ENCODE assay signal across 25 mouse cellular contexts in genomic region chr8:126860630-126861029, GRCm38 (mm10).
"Had no signal": no experiment of that assay in that cellular context is flagged by ENCODE, and none has a peak within 500 bp of the region (broad histone marks: within the 10 kb centered on the region; RNA-seq: fewer than 3 reads in every experiment).

No protein-coding gene starts in this region.

- H3K9ac ChIP-seq: heart, embryonic 13.5 days; heart, embryonic 15.5 days; hindbrain, embryonic 13.5 days; hindbrain, embryonic 15.5 days; kidney, embryonic 15.5 days; limb, embryonic 12.5 days; liver, embryonic 13.5 days; liver, embryonic 15.5 days had no signal

- H3K4me3 ChIP-seq: heart, adult 2 months; heart, embryonic 13.5 days; heart, embryonic 15.5 days; hindbrain, embryonic 13.5 days; hindbrain, embryonic 15.5 days; kidney, embryonic 15.5 days; limb, embryonic 10.5 days; limb, embryonic 12.5 days; liver, embryonic 13.5 days; liver, embryonic 15.5 days had no signal

- DNase-seq: gastrocnemius, postnatal 14 days; gastrocnemius, postnatal 36 days; heart, adult 11 months; heart, adult 2 months; heart, postnatal 14 days; heart, postnatal 36 days; kidney, adult 11 months; kidney, adult 2 months; kidney, adult 9 months; kidney, postnatal 14 days; kidney, postnatal 36 days; layer of hippocampus, adult 9-11 months; layer of hippocampus, postnatal 36 days; liver; liver, embryonic 13.5 days had no signal

- H3K36me3 ChIP-seq: heart, embryonic 13.5 days; heart, embryonic 15.5 days; hindbrain, embryonic 13.5 days; hindbrain, embryonic 15.5 days; kidney, embryonic 15.5 days; limb, embryonic 10.5 days; limb, embryonic 12.5 days; liver, embryonic 13.5 days; liver, embryonic 15.5 days had no signal

- H3K27ac ChIP-seq: heart, adult 2 months; heart, embryonic 13.5 days; heart, embryonic 15.5 days; hindbrain, embryonic 13.5 days; hindbrain, embryonic 15.5 days; hindbrain, postnatal 0 days; kidney, embryonic 15.5 days; kidney, postnatal 0 days; limb, embryonic 10.5 days; limb, embryonic 12.5 days; liver, embryonic 15.5 days had no signal

- H3K4me1 ChIP-seq: heart, embryonic 15.5 days; hindbrain, embryonic 13.5 days; hindbrain, embryonic 15.5 days had no signal

- H3K9me3 ChIP-seq: heart, embryonic 13.5 days; heart, embryonic 15.5 days; hindbrain, embryonic 13.5 days; hindbrain, embryonic 15.5 days; limb, embryonic 10.5 days; limb, embryonic 12.5 days; liver, embryonic 13.5 days; liver, embryonic 15.5 days had no signal
